Mouse (Mus musculus) lung, postnatal 0 days (tissue): ENCODE data around the gene Atg10.

Experiments
- CTCF ChIP-seq: IDR thresholded peaks from 2 replicates; pipeline ENCODE4 v1.5.1; 2016; ENCODE audit warnings: antibody characterized with exemption, mild to moderate bottlenecking
- EP300 ChIP-seq: IDR thresholded peaks from 2 replicates; pipeline ENCODE4 v1.6.1; 2016; ENCODE audit warnings: antibody characterized with exemption, mild to moderate bottlenecking, control low read depth

GRCm38 (mm10) chr13:91060871-91061270, 162.9 kb downstream of the Atg10 start:
- TF ChIP-seq CTCF (no peak), EP300 (no peak)
